Mouse (Mus musculus) kidney, adult 11 months (tissue): ENCODE data around the gene Col8a1.

Experiments
- DNase-seq: peaks from one replicate; pipeline ENCODE4 v3.0.0; 2022

Gene Col8a1

DNA sequence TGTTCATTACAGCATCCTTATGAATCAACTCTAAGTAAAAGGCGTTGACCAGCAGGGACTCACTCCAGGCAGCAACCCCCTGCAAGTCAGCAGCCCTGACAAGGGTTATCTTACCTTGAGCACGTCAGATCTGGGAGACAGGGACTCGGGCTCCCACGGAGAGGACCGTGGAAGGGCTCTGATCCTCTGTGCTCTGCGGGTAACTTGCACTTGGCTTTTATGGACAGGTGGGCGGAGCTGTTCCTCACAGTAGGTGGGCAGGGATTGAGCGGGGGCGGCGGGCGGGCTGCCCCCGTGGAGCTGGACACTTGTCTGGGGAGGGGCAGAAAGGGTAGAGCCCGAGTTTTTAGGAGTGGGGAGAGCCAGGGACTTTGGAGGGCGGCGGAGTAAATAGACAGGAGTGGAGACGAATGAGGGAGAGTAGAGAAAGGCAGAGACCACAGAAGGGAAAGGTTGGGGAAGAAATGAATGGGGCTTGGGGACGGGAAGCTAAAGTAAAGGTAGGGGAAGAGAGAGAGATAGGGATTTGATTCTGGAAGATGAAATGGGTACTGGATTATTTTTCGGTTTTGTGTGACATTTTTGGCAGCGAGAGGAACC lies at the start of gene Col8a1:
Col8a1 (minus strand) TSS at position 212 of the 600 bp plus-strand sequence.
- no peak for DNase-seq

DNA sequence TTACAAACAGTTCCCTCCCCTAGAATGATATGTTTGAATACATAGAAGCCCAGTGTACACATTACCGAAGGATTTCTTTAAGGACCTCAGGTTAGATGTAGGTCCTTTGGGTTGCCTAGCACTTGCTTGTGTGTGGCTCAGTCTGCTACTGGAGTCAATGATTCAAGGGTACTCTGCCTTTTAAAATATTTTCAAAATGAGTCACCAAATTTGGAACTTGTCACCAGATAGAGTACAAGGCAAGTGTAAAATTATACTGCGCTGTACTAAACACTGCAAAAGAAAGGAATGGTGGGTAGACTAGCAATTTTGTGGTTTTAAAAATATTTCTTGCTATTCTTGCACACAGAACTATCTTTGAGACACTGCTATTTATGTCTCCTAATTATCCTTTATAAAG lies 47.3 kb upstream of the Col8a1 start:
- DNase-seq, result no peak

DNA sequence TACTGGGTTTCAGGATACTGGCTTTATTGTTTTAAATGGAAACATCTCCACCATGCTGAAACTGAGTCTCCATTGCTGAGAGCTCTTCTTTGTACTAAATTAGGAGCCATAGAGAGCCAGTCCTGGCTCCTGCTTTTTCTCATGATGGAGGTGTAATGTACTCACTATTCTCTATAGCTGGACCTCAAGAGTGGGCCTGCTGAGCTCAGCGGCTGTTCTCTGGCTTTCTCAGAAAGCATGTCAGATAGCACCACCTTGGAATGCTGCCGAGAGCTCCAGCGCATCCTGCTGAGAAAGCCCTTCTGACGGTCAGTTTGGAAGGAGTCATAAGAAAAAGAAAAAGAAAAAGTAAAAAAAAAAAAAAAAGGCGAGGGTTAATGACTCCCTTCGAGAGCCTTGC lies 41.8 kb upstream of the Col8a1 start:
- no peak for DNase-seq

DNA sequence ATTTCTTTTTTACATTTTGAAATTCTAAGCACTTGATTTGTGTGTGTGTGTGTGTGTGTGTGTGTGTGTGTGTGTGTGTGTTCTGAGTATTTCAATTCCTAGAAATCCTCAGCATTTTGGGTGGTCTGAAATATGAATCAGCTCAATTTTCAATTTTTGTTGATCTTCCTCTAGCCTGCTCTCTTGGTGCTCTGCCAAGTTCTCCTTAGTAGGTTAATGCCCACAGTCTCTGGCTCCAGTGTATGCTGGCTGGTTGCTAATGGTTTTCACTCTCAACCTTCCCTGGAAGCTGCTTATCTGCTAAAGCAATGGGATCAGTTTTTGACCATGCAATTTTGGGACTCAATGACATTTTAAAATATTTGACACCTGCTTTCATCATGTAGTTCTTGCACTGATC lies 24.5 kb upstream of the Col8a1 start:
- DNase-seq, result no peak

DNA sequence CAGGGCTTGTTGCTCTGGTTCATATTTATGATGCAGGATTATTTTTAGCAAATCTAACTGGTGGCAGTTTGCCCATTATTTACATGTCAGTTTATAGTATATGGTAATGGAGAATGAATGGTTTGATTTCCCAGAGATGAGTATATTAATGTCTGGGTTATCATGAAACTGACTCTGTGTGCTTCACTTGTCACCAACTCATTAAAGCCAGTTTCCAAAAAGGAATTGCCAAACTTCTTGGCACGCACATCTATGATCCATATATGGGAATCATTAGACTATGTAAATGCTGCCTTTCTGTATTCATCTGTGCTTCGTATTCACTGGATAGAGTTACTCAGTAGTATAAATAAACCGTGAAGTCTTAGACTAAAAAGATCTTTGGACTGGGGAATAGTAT lies 11.1 kb upstream of the Col8a1 start:
- no peak for DNase-seq

DNA sequence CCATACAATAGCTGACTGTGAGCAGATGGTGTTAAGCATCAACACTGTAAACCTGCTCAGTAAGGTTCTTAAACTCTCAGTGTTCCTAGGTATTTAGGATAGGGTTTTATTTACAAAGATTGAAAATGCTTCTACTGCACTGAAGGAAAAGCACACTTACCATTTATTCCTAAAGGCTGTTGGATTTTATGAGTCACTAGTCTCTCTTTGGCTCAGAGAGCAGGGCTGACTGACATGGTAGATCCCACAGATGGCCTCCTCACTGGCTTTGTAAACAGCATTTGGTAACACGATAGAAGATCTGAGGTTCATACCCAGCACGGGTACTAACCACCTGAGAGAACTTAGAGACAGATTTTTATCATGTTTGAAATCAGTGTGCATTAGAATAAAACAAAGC lies 5.3 kb upstream of the Col8a1 start:
- no peak for DNase-seq

DNA sequence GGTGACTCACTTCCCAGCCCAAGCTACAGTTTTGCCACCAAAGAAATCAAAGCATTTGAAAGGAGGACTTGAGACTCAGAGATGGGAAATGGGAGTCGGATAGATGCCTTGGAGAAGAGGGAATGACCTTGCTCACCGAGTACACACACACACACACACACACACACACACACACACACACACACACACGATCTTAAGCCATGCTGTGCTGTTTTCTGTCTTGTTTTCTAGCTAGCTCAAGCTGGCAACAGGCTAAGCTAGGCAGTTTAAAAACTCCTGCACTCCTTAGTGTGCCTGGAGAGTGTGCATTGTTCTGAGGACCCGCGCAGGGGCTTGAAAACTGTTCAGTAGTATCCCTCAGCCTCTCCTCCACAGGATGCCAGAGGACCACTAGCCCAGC lies 1.2 kb upstream of the Col8a1 start:
- no peak for DNase-seq

DNA sequence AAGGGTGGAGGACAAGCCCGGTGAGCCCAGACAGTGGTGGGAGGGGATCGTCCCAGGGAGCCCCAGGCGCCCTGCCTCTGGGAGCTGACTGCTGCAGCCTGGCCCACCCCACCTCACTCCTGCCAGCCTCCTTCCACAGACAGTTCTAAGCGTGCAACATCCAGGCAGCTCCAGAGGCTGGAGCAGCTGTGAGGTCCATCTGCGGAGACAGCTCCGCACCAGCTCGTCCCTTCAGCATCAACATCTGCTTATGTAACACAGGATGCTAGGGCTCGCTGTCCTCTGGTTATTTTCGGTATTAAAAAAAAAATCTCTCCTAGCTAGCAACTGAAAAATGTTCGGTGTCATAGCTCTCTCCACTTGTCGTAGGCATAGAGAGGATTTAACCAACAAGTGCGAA lies 704 bp upstream of the Col8a1 start:
- no peak for DNase-seq

DNA sequence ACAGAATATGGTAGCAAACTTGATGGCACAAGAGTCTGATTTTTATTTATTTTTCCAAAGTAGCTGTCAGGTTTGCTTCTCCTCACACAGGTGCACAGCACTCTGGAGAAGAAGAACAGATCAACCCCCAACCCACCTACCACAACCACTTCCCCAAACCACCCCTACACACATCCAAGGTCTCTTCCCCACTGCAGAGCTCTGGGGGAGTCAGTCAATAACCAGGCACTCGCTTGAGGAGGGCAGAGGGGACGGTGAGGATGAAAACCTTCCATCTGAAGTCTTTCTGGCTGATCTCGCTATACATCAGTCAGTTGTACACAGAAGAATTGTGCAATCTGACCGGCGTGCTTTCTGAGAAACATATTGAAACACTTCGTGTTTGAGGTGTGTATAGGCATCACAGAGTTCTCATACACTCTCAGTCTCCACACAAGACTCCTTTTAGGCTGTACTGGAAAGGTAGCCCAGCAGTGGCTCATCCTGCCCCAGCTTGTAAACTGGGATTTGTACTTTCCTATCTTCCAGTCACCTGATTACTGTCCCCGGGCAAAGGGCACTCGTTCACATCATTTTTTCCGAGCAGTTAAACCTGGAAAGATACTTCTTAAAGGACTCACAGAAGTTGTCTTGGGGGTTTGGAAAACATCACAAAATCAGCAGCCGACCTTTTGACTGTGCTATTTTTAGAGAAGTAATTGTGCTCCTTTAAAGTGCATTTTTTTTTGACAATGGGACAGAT lies 827 bp downstream of the Col8a1 start:
- DNase-seq, result peak; percentile 38

DNA sequence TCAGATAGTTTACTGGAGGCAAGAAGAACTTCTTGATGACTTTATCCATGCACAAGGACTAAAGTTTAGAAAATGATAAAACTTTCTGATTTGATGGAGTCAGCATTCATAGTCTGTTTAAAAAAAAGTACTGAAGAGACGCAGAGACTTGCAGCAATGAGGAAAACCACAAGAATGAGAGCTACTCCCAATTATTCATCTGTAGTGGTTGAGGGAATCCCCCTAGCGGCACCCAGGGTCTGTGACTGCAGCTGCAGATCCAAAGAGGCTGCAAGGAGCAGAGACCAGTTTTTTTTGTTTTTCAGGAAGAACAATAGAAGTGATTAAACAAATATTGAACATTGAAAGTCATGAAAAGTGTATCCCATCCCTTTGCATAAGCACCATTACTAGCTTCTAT lies 4.0 kb downstream of the Col8a1 start:
- DNase-seq, result no peak

DNA sequence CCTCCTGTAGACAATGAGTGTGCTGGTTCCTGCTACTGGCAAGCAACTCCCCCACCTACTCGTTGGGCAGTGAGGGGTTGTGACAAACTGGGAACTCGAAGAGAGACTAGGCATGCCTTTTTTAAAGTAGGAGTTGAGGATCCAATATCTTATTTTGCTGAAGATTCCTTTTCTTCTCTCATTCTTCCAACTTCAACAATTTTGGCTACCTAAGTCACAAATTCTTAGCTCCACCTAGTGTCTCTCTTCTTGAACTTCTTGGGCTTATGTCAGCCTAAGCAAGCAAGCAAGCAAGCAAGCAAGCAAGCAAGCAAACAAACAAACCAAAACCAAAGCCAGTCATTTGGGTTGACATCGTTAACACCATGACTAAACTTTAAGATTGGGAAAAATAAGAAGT lies 6.4 kb downstream of the Col8a1 start:
- DNase-seq, result no peak

DNA sequence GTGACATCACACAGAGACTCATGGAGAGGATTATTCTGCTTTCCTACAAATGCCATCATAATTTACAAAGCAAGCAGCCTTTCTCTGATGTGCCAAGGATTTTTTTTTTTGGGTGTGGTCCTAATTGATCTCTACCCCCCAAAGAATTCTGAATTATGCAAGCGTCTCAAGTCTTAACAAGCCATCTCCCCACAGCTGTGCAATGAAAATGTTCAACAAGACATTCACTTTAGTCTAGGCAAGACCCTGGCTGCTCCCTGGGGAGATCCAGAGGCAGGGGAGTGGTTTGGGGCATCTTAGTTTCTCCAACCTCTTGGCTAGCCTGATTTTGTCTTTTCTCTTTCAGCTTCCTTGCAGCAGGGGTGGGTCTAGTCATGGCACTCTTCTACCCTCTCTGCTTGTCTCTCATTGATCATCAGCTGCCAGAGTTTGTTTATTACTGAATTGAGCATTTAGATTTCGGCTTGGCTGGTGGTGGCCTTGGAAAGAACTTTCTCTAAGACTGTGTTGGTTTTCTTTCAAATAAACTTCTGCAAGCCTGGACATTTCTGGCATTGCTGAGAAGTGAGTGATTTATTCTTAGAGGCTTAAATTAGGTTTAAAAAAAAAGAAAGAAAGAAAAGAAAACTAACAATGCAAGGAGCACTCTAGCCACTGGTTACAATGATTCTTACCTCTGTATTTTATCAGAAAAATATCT lies 7.0 kb downstream of the Col8a1 start:
- DNase-seq, result no peak

DNA sequence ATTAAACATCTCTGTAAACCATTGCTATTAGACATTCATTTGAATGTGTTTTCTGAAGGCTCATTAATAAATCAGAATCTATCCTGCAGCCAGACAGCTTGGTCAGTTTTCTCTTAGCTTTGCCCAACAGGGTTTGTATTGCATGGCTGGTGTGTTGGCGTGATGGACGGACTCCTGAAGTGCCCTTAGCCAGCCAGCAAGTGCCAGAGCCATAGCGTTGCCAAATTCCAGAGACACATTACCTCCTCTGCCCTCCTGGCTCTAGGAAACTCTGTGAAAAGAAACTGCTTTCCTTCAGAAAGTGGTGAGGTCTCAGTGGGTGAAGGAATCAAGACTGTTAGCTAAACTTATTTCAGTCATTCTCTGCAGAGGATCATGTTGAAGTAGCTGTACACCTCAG lies 14.4 kb downstream of the Col8a1 start:
- DNase-seq, result no peak

DNA sequence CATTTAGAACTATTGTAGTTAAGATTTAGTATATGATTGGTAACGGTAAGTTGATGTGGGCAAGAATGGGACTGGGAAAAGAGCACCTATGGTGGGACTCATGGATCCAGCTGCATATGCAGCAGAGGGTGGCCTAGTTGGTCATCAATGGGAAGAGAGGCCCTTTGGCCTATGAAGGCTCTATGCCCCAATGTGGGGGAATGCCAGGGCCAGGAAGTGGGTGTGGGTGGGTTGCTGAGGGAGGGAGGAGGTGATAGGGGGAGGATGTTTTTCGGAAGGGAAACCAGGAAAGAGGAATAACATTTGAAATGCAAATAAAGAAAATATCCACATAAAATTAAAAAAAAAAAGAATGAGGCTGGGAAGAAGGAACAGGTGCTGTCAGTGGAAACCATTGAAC lies 19.6 kb downstream of the Col8a1 start:
- DNase-seq, result no peak

DNA sequence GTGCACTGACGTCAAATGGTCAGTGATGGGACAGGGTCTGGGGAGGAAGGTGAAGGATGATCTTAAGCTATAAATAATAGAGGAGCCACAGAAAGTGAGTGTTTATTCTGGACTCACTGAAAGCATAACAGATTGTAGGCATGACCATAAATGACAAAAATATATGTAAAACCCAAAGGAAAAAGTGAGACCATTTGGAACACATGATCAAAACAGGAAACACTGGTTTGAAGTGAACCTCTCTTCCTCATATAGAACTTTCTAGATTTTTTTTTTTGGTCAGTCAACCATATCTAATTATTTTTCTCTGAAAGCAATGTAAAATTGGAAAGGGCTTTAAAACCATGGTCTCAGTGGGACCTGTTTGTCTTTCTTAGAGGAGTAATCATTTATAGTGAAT lies 21.0 kb downstream of the Col8a1 start:
- no peak for DNase-seq

DNA sequence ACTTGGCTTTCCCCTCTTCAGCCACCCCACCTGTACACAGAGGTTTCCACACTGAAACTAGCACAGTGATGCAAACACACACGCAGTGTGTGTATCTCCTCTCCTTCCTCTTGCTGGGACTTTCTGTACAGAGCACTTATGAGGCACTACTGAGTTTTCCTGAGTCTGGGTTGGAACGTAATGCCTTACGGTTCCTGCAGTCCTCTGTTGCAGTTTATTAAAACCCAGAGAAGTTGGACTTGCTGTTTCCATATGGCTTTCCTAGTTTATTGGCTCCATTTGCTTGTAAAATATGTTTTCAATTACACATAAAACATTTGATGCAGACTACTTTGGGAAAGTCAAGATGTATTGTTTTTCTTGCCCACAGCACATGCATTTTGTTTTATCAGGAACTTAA lies 21.4 kb downstream of the Col8a1 start:
- DNase-seq, result no peak

DNA sequence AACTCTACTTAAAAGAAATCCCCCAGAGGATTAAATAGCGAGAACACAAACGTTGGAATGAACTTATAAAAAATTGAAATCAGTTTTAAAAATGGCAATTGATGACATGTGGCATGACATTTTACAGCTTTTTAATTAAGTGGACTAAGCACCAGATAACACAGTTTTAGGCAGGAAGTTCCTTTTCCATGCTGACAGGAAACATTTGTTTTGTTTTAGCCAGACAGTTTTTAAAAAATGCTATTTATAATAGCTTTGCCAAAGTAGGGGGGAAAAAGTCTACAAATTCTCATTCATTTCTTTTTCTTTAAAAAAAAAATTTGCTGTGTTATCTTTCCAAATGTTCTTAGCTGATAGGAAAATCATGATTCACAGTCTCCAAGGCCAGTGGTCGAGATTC lies 29.6 kb downstream of the Col8a1 start:
- DNase-seq, result no peak

DNA sequence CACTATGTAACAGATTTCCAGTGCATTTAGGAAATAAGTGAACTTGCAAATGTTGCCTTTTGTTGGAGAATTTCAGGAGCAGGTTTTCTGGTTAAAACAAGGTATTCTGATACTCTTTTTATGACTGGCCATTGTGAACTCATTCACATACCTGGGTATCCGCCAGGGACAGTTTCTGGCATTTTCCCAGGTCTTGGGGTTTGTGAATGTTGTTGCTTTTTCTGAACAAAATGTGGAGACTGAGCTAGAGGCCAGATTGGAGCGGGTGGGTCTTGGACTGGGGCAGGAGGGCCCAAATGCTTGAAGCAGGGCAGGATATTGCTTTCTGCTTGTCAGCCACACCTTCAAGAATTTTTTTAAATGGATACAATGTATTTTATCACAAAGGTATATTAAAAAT lies 35.6 kb downstream of the Col8a1 start:
- peak; percentile 8 for DNase-seq

DNA sequence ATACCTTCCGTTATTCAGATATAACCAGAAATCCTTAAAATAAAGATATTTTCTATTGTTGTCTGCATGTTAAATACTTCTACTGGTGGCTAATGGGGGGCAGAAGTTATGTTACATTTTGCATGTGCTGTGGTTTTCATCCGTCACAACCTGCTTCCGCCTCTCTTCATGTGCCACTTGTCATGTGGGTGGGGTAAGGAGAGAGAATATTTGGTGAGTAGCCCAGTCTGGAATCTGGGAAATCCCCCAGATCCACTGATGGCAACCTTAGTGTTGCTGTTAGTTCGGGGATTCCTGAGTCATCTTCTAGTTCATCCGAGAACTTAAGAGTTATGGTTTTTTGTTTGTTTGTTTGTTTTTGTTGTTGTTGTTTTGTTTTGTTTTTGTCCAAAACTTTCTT lies 55.8 kb downstream of the Col8a1 start:
- DNase-seq, result no peak

DNA sequence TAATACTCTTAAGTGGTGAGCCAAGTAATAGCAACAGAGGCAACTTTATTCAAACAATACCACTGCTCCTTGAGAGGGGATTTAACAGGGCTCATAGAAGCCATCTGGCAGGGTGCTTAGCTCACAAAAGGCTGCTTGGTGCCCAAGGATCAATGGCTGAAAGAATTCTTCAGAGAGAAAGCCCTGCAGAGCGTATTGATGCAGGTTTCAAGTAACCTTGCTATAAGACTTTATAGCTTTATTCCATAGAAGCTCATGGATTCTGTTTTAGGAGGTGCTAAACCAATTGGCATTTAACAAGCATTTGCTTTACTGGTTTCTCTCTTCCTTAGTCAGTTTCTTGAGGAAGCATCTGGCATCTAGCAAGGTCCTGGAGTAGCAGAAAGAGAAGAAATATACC lies 59.8 kb downstream of the Col8a1 start:
- DNase-seq, result no peak

DNA sequence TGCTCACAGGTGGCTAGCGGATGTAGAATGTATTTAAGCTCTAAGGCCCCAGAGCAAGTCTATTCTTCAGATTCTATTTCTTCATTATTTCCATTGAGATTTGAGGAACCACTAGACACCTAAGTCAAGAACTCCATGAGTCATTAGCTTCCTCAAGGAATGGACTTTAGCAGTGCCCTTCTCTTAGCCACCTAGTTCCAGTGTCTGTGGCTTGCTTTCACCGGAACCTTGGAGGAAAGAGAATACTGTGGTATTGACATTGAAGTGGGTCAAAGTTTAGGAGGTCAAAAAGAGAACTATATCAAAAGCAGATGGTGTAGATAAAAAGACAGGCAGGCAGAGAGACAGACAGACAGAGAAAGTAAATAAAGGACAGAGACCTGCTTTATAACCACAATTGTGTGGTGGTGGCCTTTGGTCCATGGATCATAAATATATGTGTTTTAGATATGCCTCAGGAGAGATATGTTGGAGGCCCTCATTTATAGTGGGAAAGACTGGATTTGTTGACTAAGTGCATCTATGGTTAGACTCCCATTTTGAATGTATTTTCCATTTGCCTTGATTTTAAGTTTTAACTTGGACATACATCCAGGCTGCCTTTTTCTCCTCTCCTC lies 60.5 kb downstream of the Col8a1 start:
- no peak for DNase-seq

DNA sequence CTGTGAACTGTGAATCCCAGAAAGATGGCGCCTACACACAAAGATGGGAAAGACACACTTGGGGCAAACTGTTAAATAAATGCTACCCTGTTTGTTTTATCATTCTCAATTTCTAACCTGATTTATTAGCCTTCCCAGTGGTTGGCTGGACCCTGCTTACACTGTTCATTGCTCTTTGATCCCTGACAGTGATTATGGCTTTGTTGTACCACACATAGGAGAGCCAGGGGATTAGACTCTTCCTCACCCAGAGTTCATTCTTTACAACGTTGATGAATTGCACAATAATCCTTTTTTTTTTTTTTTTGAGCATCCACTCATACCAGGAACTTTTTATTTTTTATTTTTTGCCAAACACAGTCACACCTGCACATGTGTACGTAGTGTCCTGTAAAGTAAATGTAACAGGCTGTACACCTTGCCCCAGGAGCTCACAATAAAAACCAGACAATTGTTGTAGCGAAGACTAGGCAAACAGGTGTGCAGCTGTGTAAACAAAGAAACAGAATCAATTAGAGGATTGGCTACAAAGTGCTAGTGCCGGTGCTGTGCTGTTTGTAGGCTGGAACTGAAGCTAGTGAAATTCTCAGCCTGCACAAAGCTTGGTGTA lies 68.6 kb downstream of the Col8a1 start:
- no peak for DNase-seq

DNA sequence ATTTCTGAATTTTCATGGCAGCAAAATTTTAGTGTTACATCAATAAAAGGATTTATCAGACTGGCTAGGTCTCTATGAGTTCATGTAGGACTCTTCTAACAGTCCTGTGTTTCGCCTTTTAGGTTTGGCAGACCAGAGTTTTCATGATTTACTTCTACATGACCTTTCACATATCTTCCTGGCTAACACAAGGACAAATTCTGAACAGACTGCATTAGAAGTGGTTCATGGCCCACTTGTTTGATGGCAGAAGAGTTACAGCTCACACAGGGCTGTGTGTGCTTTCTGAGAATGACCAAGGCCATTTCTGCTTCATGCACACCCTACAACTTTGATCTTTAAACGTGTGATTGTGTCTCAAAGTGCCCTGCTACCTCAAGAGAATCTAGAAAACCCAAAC lies 82.3 kb downstream of the Col8a1 start:
- no peak for DNase-seq

DNA sequence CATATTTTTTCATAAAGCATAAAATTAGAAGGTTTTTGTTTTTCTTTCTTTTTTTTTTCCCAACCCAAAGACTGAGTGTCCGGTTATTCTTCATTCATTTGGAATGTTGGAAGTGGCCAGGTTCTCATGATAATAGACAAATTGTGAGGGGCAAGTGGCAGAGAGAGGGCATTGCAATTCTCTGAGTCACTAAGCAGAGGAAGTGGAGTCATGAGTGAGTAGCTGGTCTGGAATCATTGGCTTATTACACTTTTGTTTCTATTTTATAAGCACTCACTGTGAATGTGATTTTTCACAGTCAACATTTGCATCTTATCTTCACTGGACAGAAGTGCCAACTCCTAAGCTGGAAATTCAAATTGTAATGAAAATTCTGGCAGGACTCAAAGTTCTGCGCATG lies 82.9 kb downstream of the Col8a1 start:
- no peak for DNase-seq
